Mouse (Mus musculus): ENCODE measurements around the gene Mvd. TPM values are rescaled to one million over a fixed set of nuclear protein-coding genes. Genes with fewer than 3 reads are reported as not detected.

The Mvd gene
- 33.1 TPM for polyA plus RNA-seq (2017; shearing (Covaris generic))

GRCm38 (mm10) chr8:122443262-122444006 lies at the start of gene Mvd:
TSS of gene Mvd (minus strand) at chr8:122443422.

GRCm38 (mm10) chr8:122475580-122476320 lies 32.5 kb upstream of the Mvd start, which contains the start of the genes Rnf166 and Ctu2:
TSS of gene Rnf166 (minus strand) at chr8:122476064.
TSS of gene Ctu2 (plus strand) at chr8:122476143.

DNA sequence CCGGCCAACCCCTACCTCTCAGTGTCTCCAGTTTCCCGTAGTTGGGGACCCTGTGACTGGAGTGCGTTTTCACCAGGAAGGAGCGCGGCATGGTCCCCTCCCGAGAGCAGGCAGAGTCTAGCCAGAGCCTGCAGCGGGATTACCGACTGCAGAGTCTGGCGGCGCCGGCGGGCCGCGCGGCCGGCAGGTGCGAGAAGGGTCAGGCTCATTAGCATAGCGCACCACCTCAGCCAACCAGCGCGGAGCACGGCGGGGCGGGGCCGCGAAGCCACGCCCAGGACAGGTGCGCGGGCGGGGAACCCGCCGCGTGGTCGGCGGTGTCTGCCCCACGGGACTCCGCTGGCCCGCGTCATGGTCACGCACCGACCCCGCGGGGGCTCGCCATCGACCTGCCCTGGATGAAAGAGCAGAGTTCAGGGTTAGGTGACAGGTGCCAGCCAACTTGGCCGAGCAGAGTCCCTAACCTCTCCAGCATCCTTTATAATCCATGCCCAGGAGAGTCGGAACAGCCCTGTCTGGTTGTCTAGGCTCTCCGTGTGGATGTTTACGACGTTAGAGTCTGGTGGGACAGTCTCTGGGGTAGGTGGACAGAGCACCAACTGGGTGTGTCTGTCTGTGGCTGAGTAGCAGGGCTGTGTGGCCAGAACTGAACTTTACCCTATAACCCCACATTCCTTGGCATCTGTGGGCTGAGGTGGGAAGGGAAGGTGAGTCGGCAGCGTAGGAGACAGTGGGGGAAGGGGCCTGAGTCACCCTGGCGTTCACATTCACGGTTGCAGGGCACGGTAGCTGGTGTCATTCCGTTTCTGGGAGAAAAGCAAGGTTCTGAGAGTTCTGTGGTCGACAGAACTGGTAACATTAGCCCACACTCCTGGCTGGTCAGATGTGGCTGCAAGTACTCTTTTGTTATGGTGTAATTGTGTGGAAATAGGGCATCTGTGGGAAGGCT lies 17.6 kb upstream of the Mvd start, which contains the start of gene Snai3:
Gene Snai3, minus strand, starts transcription at position 210 of the 949 bp plus-strand sequence.

DNA sequence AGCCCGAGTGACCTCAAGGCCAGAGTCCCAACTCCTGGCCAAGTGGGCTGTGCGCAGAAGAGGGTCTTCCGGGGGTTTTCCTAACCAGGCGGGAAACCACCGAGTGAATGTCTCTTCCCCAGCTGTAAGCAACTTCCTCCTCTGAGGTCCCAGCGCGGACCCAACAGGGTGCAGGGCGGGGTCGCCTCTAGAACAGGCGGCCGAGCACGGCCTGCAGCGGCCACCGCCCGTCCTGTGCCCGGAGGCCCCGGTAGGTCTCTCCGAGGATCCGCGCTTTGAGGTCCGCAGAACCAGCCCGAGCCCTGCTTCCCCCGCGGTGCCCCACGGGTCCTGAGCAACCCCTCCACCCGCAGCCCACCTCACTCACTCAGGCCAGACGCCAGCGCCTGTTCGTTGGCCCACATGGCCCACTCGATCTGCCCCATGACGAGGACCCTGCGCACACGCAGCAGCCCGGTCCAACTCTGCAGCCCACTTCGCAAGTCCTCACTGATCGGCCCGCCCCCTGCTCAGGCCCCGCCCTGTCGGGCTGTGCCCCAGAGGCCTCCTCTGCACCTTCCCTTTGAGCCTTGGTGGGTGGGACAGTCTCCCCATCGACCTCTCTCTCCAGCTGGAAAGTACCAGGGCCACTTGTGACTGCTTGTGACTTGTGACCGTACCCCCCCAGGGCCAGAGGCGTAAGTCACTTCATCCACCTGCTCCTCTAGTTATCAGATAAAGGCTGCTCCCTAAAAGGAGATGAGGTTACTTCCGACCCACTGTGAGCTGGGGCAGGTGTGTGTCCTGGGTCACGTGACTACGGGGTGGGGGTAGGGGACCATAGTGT lies 10.6 kb downstream of the Mvd start, which contains the start of gene Cyba:
Gene Cyba, minus strand, starts transcription at position 488 of the 826 bp plus-strand sequence.

DNA sequence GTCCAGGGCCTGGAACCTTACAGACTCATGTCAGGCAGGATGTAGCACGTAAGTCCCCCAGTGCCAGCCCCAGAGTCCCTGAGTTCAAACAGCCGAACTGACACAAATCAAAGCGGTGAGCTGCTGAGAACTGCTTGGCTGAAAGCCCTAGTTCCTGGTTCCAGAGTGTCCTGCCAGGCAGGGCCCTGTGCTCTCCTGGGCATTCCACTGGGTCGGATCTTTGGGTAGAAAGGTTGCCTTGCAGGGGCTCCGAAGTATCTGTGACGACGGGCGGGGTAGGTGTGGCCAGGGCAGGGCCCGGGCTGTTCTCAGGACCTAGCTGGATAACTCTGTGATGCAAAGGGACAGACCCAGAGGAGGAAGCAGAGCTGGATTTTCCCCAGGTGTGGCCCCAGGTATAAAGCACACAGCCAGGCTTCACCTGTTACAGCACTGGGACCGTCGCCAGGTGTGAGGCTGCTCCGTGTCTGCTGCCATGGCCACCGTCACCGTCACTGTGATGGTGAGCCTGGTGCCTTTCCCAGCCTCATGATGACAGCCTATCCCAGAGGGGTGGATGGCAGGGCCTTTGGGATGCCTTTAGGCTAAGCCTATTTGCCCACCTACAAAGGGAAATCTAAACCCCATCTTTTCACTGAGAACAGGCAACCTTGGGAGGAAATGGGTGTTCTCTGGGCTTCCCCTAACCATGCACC lies 21.7 kb downstream of the Mvd start, which contains the start of gene Il17c:
Gene Il17c, plus strand, starts transcription at position 645 of the 695 bp plus-strand sequence.

Other genes with a start within 250 kb of the Mvd start
- 0.89 TPM for gene Zfpm1, start 161.3 kb downstream of the Mvd start, polyA plus RNA-seq (2017; shearing (Covaris generic))
- not detected for gene Trhr2, start 82.7 kb downstream of the Mvd start, polyA plus RNA-seq (2017; shearing (Covaris generic))
- 57.6 TPM for gene Zc3h18, start 66.8 kb downstream of the Mvd start, polyA plus RNA-seq (2017; shearing (Covaris generic))
- gene Il17c, start 21.4 kb downstream of the Mvd start, polyA plus RNA-seq (2017; shearing (Covaris generic)), result 0.66 TPM
- gene Cyba, start 10.5 kb downstream of the Mvd start, polyA plus RNA-seq (2017; shearing (Covaris generic)), result 1,075 TPM
- gene Snai3, start 17.3 kb upstream of the Mvd start, polyA plus RNA-seq (2017; shearing (Covaris generic)), result 4.1 TPM
- gene Rnf166, start 32.6 kb upstream of the Mvd start, polyA plus RNA-seq (2017; shearing (Covaris generic)), result 32.2 TPM
- gene Ctu2, start 32.7 kb upstream of the Mvd start, polyA plus RNA-seq (2017; shearing (Covaris generic)), result 80.9 TPM
- gene Piezo1, start 107.9 kb upstream of the Mvd start, polyA plus RNA-seq (2017; shearing (Covaris generic)), result 5.9 TPM
- 13.3 TPM for gene Cdt1, start 124.6 kb upstream of the Mvd start, polyA plus RNA-seq (2017; shearing (Covaris generic))
- gene Aprt, start 133.5 kb upstream of the Mvd start, polyA plus RNA-seq (2017; shearing (Covaris generic)), result 226 TPM
- 15.2 TPM for gene Galns, start 168.0 kb upstream of the Mvd start, polyA plus RNA-seq (2017; shearing (Covaris generic))
- gene Trappc2l, start 168.2 kb upstream of the Mvd start, polyA plus RNA-seq (2017; shearing (Covaris generic)), result 51.4 TPM
- not detected for gene Pabpn1l, start 179.3 kb upstream of the Mvd start, polyA plus RNA-seq (2017; shearing (Covaris generic))